Mouse (Mus musculus) megakaryocyte progenitor cell, adult 5-6 weeks (primary cell): ENCODE data around the gene Ttc16. TPM values are rescaled to one million over a fixed set of nuclear protein-coding genes. Genes with fewer than 3 reads are reported as not detected.

Experiments
- ATAC-seq: replicated peaks from 2 replicates; pipeline ENCODE4 v1.8.0; 2016; ENCODE audit warnings: mild to moderate bottlenecking, moderate TSS enrichment, inconsistent platforms; ENCODE audit not compliant: poor library complexity
- total RNA-seq, 2 experiments: library from RNA; stranded (forward) in 1 of 2; stranded (reverse) in 1 of 2; fragments of 157-497, 149-512 nt in 1 of 2; fragments of 200-1000 nt in 1 of 2; gene quantifications; 2 replicates each; pipeline versions ENCODE4 v1.2.3 to v1.2.4; 2015 to 2017

Gene Ttc16
- total RNA-seq, 2 experiments from 2014 or later: not detected

DNA sequence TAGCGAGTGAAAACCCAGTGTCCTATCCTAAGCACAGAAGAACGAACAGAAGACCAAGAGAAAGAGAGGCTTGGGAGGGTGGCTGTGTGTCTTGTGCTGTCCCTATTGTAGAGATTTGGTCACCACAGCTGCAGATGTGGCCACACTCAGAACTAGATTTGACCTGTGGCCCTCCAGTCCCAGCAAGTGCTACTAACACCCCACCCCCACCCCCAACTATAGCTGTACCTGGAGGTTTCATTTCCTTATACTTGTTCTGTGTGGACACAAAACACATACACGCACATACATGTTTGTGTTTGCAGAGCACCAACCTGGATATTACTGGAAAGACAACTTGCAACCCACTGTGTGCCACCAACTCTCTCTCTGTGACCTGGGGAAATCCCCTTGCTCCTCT, 55.4 kb downstream of the Ttc16 start:
- no peak for ATAC-seq

DNA sequence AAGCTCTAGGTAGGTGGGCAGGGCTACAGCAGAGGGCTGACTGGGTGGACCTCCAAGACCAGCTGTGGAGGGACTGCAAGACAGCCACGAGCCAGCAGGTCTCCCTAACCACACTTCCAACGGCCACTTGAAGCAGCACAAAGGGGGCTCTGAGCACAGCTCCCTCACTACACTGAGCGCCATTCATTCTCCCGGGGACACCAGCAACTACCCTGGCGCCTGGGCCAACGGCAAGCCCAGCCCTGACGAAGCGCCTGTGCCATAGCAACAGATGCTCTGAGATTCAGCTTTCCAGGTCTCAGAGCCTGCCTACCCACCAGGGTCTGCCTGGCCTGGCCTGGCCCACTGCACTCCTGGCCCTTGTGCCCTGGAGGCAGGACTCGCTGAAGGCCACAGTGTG, 56.7 kb downstream of the Ttc16 start:
- ATAC-seq: 0 out of 2 replicates have a peak, but pooled peaks have one; percentile 5

- peak; percentile 53 for ATAC-seq
Observed at GRCm38 (mm10) chr2:32714987-32715425, 60.4 kb downstream of the Ttc16 start.

GRCm38 (mm10) chr2:32714117-32714986, 61.1 kb downstream of the Ttc16 start:
- no peak for ATAC-seq

GRCm38 (mm10) chr2:32712934-32713817, 62.3 kb downstream of the Ttc16 start, which contains the start of gene Cdk9:
Cdk9 (minus strand) TSS chr2:32713076.
- peak; percentile 58 for ATAC-seq

- ATAC-seq: peak; percentile 48
Observed at GRCm38 (mm10) chr2:32712586-32712933, 62.9 kb downstream of the Ttc16 start.

DNA sequence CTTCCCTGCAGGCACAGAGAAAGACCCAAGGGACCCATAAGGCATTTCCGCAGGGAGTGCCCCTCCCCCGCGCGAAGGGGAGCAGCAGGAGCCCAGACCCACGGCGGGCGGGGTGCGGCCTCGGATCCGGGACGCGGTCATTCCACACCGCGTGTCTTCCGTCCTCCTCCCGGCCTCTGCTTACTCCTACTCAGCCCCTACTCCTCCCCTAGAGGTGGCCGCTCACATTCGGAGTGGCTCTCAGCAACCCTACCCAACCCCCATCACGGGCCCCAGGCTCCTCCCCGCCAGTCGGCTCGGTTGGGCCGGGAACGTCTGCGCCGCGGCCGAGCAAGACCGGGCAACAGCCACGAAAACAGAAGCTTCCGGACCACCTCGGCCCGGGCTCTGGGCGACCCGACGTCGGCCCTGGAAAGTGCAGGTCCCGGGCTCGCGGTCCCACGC, 63.3 kb downstream of the Ttc16 start:
- ATAC-seq: peak; percentile 15

DNA sequence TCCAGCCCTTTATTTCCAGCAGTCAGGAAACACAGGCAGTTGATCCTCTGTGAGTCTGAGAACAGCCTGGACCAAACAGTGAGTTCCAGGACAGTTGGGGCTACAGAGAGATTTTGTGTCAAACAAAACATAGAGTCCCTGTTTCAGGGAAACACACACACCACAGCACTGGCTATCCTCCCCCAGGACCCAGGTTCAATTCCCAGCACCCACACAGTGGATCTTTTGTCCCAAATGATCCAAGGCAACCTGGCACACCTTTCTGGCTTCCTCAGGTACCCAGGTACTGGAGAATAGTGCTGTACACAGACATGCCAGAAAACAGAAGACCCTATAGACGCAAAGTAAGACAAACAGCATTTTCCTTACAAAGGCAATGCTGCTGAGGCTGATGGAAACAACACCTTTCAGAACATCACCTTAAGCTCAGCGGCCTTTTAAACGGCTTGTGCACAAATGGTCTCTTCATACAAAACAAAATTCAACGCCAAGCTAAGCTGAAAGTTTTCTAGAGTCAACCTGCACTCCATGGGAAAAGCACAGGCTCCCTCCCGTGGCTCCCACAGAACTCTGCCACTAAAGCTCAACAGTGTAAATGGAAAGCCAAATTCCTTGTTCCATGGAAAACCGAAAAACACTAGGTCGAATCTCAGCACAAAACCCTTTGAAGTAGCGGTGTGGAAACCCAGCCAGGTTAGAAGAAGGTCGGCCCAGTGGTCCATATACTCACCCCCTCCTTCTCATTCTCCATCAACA, 64.0 kb downstream of the Ttc16 start:
- ATAC-seq: no peak

GRCm38 (mm10) chr2:32710425-32710824, 65.0 kb downstream of the Ttc16 start:
- ATAC-seq: no peak

DNA sequence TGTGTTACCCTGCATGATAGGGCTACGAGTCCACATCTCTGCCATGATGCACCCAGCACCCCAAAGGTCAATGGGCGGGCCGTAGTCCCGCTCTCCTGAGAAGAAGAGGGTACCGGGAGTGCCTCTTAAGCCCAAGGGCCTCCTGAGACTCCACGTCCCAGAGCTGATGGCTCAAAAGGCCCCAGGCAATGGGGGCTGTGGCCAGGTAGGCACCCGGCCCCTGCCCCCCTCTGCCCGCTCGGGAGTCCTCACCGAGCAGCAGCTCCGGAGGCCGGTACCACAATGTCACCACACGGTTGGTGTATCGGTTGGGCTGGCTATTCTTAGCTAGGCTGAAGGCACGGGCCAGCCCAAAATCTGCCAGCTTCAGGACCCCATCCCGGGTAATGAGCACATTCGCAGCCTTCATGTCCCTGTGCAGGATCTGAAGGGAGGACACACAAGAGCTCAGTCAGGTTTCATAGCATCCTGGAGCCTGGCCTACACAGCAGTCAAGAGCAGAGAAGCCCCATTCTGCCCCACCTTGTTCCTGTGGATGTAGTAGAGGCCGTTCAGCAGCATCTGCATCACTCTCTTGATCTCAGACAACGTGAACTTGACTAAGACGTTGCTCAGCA, 65.8 kb downstream of the Ttc16 start:
- no peak for ATAC-seq

DNA sequence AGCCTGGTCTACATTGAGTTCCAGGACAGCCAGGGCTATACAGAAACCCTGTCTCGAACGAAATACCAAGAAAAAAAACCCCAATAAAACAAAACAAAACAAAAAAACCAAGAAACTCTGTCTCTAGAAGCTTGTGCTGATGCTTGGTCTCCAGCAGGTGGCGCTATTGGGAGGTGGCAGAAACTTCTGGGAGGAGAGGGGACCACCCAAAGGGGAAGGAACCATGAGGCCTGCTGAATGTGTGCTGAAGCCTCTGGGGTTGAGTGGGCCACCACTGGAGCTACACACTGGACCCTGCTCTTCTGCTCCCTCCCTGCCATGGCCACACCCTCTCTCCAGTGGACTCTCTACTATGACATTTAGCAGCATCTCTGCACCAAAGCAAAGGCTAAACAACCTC, 66.8 kb downstream of the Ttc16 start:
- peak; percentile 29 for ATAC-seq

Other genes starting within 250 kb of the Ttc16 start
- gene Fam102a, start 240.3 kb downstream of the Ttc16 start, total RNA-seq (2015): 1.9 and 2.9 TPM in 2 replicates
- gene Fam102a, start 240.3 kb downstream of the Ttc16 start, total RNA-seq (2017): 1.9 and 2.2 TPM in 2 replicates
- 76.6 and 87.2 TPM in 2 replicates for gene Dpm2, start 204.8 kb downstream of the Ttc16 start, total RNA-seq (2015)
- gene Dpm2, start 204.8 kb downstream of the Ttc16 start, total RNA-seq (2017): 26.5 and 32.3 TPM in 2 replicates
- not detected in 2 replicates for gene Pip5kl1, start 200.8 kb downstream of the Ttc16 start, total RNA-seq (2015)
- gene Pip5kl1, start 200.8 kb downstream of the Ttc16 start, total RNA-seq (2017): not detected in 2 replicates
- not detected in 2 replicates for gene 9430097D07Rik, start 199.9 kb downstream of the Ttc16 start, total RNA-seq (2015)
- gene 9430097D07Rik, start 199.9 kb downstream of the Ttc16 start, total RNA-seq (2017): not detected in 2 replicates
- 26.2 and 33.1 TPM in 2 replicates for gene St6galnac4, start 188.5 kb downstream of the Ttc16 start, total RNA-seq (2015)
- 38.7 and 40.4 TPM in 2 replicates for gene St6galnac4, start 188.5 kb downstream of the Ttc16 start, total RNA-seq (2017)
- gene St6galnac6, start 175.9 kb downstream of the Ttc16 start, total RNA-seq (2015): 7.9 and 9.4 TPM in 2 replicates
- 19.0 and 24.4 TPM in 2 replicates for gene St6galnac6, start 175.9 kb downstream of the Ttc16 start, total RNA-seq (2017)
- gene Ak1, start 153.9 kb downstream of the Ttc16 start, total RNA-seq (2015): 0.12 and 1.8 TPM in 2 replicates
- gene Ak1, start 153.9 kb downstream of the Ttc16 start, total RNA-seq (2017): 0.12 and 0.14 TPM in 2 replicates
- 14.7 and 15.5 TPM in 2 replicates for gene Eng, start 129.0 kb downstream of the Ttc16 start, total RNA-seq (2015)
- gene Eng, start 129.0 kb downstream of the Ttc16 start, total RNA-seq (2017): 6.9 and 8.5 TPM in 2 replicates
- gene Fpgs, start 71.5 kb downstream of the Ttc16 start, total RNA-seq (2015): 18.0 and 19.1 TPM in 2 replicates
- 20.7 and 27.4 TPM in 2 replicates for gene Fpgs, start 71.5 kb downstream of the Ttc16 start, total RNA-seq (2017)
- gene Cdk9, start 62.6 kb downstream of the Ttc16 start, total RNA-seq (2015): 63.4 and 79.2 TPM in 2 replicates
- 39.3 and 42.5 TPM in 2 replicates for gene Cdk9, start 62.6 kb downstream of the Ttc16 start, total RNA-seq (2017)
- gene Sh2d3c, start 54.6 kb downstream of the Ttc16 start, total RNA-seq (2015): 18.2 and 19.9 TPM in 2 replicates
- gene Sh2d3c, start 54.6 kb downstream of the Ttc16 start, total RNA-seq (2017): 10.3 and 10.7 TPM in 2 replicates
- not detected in 2 replicates for gene 6330409D20Rik, start 34.6 kb downstream of the Ttc16 start, total RNA-seq (2015)
- gene 6330409D20Rik, start 34.6 kb downstream of the Ttc16 start, total RNA-seq (2017): not detected in 2 replicates
- 25.1 and 26.7 TPM in 2 replicates for gene Tor2a, start 18.4 kb downstream of the Ttc16 start, total RNA-seq (2015)
- gene Tor2a, start 18.4 kb downstream of the Ttc16 start, total RNA-seq (2017): 16.2 and 24.5 TPM in 2 replicates
- gene Ptrh1, start 153 bp upstream of the Ttc16 start, total RNA-seq (2015): 2.7 and 2.9 TPM in 2 replicates
- 1.4 TPM in 2 replicates for gene Ptrh1, start 153 bp upstream of the Ttc16 start, total RNA-seq (2017)
- gene Cfap157, start 8.8 kb upstream of the Ttc16 start, total RNA-seq (2015): not detected in 2 replicates
- gene Cfap157, start 8.8 kb upstream of the Ttc16 start, total RNA-seq (2017): not detected in 2 replicates
- 2.9 and 4.7 TPM in 2 replicates for gene Stxbp1, start 71.6 kb upstream of the Ttc16 start, total RNA-seq (2015)
- 1.6 and 3.7 TPM in 2 replicates for gene Stxbp1, start 71.6 kb upstream of the Ttc16 start, total RNA-seq (2017)
- gene Fam129b, start 100.5 kb upstream of the Ttc16 start, total RNA-seq (2015): 3.3 and 3.5 TPM in 2 replicates
- 6.5 and 6.8 TPM in 2 replicates for gene Fam129b, start 100.5 kb upstream of the Ttc16 start, total RNA-seq (2017)
- 2,719 and 2,750 TPM in 2 replicates for gene Rpl12, start 185.9 kb upstream of the Ttc16 start, total RNA-seq (2015)
- 2,545 and 2,724 TPM in 2 replicates for gene Rpl12, start 185.9 kb upstream of the Ttc16 start, total RNA-seq (2017)
- gene Lrsam1, start 186.0 kb upstream of the Ttc16 start, total RNA-seq (2015): 2.9 and 3.0 TPM in 2 replicates
- gene Lrsam1, start 186.0 kb upstream of the Ttc16 start, total RNA-seq (2017): 3.5 and 3.7 TPM in 2 replicates
- 2.6 and 2.9 TPM in 2 replicates for gene Slc2a8, start 206.4 kb upstream of the Ttc16 start, total RNA-seq (2015)
- 2.2 and 3.5 TPM in 2 replicates for gene Slc2a8, start 206.4 kb upstream of the Ttc16 start, total RNA-seq (2017)